Mouse (Mus musculus): ENCODE measurements around the gene Capzb.

Gene Capzb

GRCm38 (mm10) chr4:139233755-139234254, 41.1 kb downstream of the Capzb start:
- DNase-seq (ENCODE audit: inconsistent age in 2 of 2, low spot score in 1 of 2) = no peak

GRCm38 (mm10) chr4:139234261-139234660, 41.6 kb downstream of the Capzb start:
- DNase-seq (ENCODE audit: inconsistent age in 2 of 2, low spot score in 1 of 2) = no peak

- DNase-seq (ENCODE audit: inconsistent age in 2 of 2, low spot score in 1 of 2) = no peak
Measured at GRCm38 (mm10) chr4:139235556-139235955, 42.9 kb downstream of the Capzb start.

- DNase-seq (ENCODE audit: inconsistent age in 2 of 2, low spot score in 1 of 2) = no peak
Measured at GRCm38 (mm10) chr4:139238612-139239011, 45.9 kb downstream of the Capzb start.

GRCm38 (mm10) chr4:139240334-139240733, 47.6 kb downstream of the Capzb start:
- no peak for DNase-seq (ENCODE audit: inconsistent age in 2 of 2, low spot score in 1 of 2)

- DNase-seq (ENCODE audit: inconsistent age in 2 of 2, low spot score in 1 of 2) = no peak
Measured at GRCm38 (mm10) chr4:139241678-139242606, 49.2 kb downstream of the Capzb start.

GRCm38 (mm10) chr4:139242607-139242955, 49.9 kb downstream of the Capzb start:
- no peak for DNase-seq (ENCODE audit: inconsistent age in 2 of 2, low spot score in 1 of 2)

GRCm38 (mm10) chr4:139244176-139244575, 51.5 kb downstream of the Capzb start:
- DNase-seq (ENCODE audit: inconsistent age in 2 of 2, low spot score in 1 of 2) = no peak

- no peak for DNase-seq (ENCODE audit: inconsistent age in 2 of 2, low spot score in 1 of 2)
Measured at GRCm38 (mm10) chr4:139244766-139245165, 52.1 kb downstream of the Capzb start.

GRCm38 (mm10) chr4:139245534-139245933, 52.8 kb downstream of the Capzb start:
- DNase-seq (ENCODE audit: inconsistent age in 2 of 2, low spot score in 1 of 2) = no peak

GRCm38 (mm10) chr4:139246130-139246877, 53.6 kb downstream of the Capzb start:
- DNase-seq (ENCODE audit: inconsistent age in 2 of 2, low spot score in 1 of 2) = no peak

- no peak for DNase-seq (ENCODE audit: inconsistent age in 2 of 2, low spot score in 1 of 2)
Measured at GRCm38 (mm10) chr4:139247966-139248365, 55.3 kb downstream of the Capzb start.

- DNase-seq (ENCODE audit: inconsistent age in 2 of 2, low spot score in 1 of 2) = peak in 1 of 2 experiments; percentile 67
Measured at GRCm38 (mm10) chr4:139248736-139249135, 56.0 kb downstream of the Capzb start.

- DNase-seq (ENCODE audit: inconsistent age in 2 of 2, low spot score in 1 of 2) = no peak
Measured at GRCm38 (mm10) chr4:139250043-139250442, 57.3 kb downstream of the Capzb start.

- peak; percentile 71 to 87 for DNase-seq (ENCODE audit: inconsistent age in 2 of 2, low spot score in 1 of 2)
Measured at GRCm38 (mm10) chr4:139250886-139251285, 58.2 kb downstream of the Capzb start.

GRCm38 (mm10) chr4:139252051-139252760, 59.5 kb downstream of the Capzb start:
- DNase-seq (ENCODE audit: inconsistent age in 2 of 2, low spot score in 1 of 2) = peak; percentile 92 to 97

GRCm38 (mm10) chr4:139253206-139253605, 60.5 kb downstream of the Capzb start:
- DNase-seq (ENCODE audit: inconsistent age in 2 of 2, low spot score in 1 of 2) = no peak

GRCm38 (mm10) chr4:139256146-139256545, 63.4 kb downstream of the Capzb start:
- DNase-seq (ENCODE audit: inconsistent age in 2 of 2, low spot score in 1 of 2) = no peak

GRCm38 (mm10) chr4:139256708-139257107, 64.0 kb downstream of the Capzb start:
- no peak for DNase-seq (ENCODE audit: inconsistent age in 2 of 2, low spot score in 1 of 2)

GRCm38 (mm10) chr4:139258621-139259301, 66.1 kb downstream of the Capzb start:
- no peak for DNase-seq (ENCODE audit: inconsistent age in 2 of 2, low spot score in 1 of 2)
